Mouse (Mus musculus) midbrain, embryonic 13.5 days (tissue): ENCODE measurements around the gene Oip5. TPM values are rescaled to one million over a fixed set of nuclear protein-coding genes. Genes with fewer than 3 reads are reported as not detected.

Source experiments
- ATAC-seq: fragments of 200-750 bp; cut with Nextera tagmentation; 2 replicates; pipeline ENCODE4 v1.8.0; 2017; ENCODE audit warnings: mild to moderate bottlenecking, moderate TSS enrichment, moderate library complexity
- H3K27ac ChIP-seq: fragments of 300-500 bp; sonication (generic); 2 replicates; pipeline ENCODE4 v1.5.1; 2015; ENCODE audit warnings: inconsistent platforms, mild to moderate bottlenecking, moderate library complexity
- H3K27me3 ChIP-seq: fragments of 300-500 bp; sonication (generic); 2 replicates; pipeline ENCODE4 v1.6.1; 2015; ENCODE audit warnings: mild to moderate bottlenecking, inconsistent platforms
- H3K36me3 ChIP-seq: fragments of 300-500 bp; sonication (generic); 2 replicates; pipeline ENCODE4 v1.6.1; 2015; ENCODE audit warnings: mild to moderate bottlenecking, inconsistent platforms
- H3K4me1 ChIP-seq: fragments of 300-500 bp; sonication (generic); replicated peaks from 2 replicates; pipeline ENCODE4 v1.6.1; 2015; ENCODE audit warnings: inconsistent platforms
- H3K4me2 ChIP-seq: fragments of 300-500 bp; sonication (generic); replicated peaks from 2 replicates; pipeline ENCODE4 v1.6.1; 2015; ENCODE audit warnings: moderate library complexity, mild to moderate bottlenecking, inconsistent platforms
- H3K4me3 ChIP-seq: fragments of 300-500 bp; sonication (generic); replicated peaks from 2 replicates; pipeline ENCODE4 v1.5.1; 2015; ENCODE audit warnings: mild to moderate bottlenecking, inconsistent platforms
- H3K9ac ChIP-seq: fragments of 300-500 bp; sonication (generic); replicated peaks from 2 replicates; pipeline ENCODE4 v1.6.1; 2015; ENCODE audit warnings: mild to moderate bottlenecking, inconsistent platforms
- H3K9me3 ChIP-seq: fragments of 300-500 bp; sonication (generic); 2 replicates; pipeline ENCODE4 v1.6.1; 2016; ENCODE audit warnings: mild to moderate bottlenecking, inconsistent platforms
- WGBS: fragments of 180-500 bp; shearing (Covaris S2); methylation state at CpG from one replicate; pipeline ENCODE4 v1.1.7; 2015; 5-methylcytosine and 5-hydroxymethylcytosine counted together
- polyA plus RNA-seq: library from polyadenylated mRNA; unstranded; fragments of >200 nt; fragmentation: Nextera tagmentation; extraction: Ambion mirVana; gene quantifications from 2 replicates; pipeline ENCODE4 v1.2.1, GENCODE M21; 2015

The Oip5 gene
- polyA plus RNA-seq, 1 experiment from 2014 or later = 12.6 TPM

DNA sequence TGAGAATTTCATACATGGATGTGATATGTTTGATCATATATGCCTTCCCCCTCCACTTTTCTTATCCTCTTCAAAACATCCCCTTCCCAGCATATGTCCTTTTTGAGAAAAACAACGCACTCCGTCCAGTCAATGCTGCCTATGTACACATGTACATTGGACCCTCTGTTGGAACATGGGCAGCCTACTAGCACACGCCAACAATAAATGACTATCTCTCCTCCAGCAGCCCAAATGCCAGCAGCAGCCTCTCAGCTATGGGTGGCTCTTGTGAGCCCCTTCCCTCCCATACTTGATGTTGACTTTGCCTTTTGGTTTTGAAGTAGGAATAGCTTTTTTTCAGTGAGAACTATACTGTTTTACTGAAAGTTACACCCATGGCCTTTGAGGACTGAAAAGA lies 36.7 kb downstream of the Oip5 start:
- Histone ChIP-seq H3K27ac (no peak overlapping the region), H3K4me1 (no peaks in the 10 kb centered on the region), H3K4me2 (no peak overlapping the region), H3K9ac (no peak overlapping the region), H3K27me3 (no peaks in the 10 kb centered on the region), H3K4me3 (no peak overlapping the region), H3K36me3 (peaks cover 34% of the 10 kb centered on the region), H3K9me3 (no peaks in the 10 kb centered on the region)
- no peak for ATAC-seq
- WGBS = 99% methylated on average over 3 of the region's 3 CpGs

DNA sequence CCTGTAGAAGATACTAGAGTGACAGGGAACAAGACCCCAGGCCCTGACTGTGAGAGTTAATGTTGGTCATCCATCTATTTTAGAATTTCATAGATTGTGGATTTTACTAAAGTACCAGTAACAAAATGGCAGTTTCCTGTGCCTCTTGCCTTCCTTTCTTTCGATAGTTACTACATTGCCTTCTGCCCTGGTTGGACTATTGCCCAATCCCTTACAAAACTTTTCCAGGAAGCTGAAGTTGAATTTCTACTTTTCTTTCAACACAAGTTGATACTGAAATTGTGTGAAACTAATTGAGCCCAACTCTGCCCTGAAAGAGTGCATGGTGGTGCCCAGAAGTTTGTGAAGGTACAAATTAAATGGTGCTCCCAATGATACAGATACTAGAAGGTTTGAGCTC lies 45.8 kb downstream of the Oip5 start:
- 100% methylated on average over 1 of the region's 1 CpGs for WGBS
- Histone ChIP-seq H3K4me2 (no peak overlapping the region), H3K27ac (no peak overlapping the region), H3K9ac (no peak overlapping the region), H3K4me1 (no peaks in the 10 kb centered on the region), H3K4me3 (no peak overlapping the region), H3K36me3 (peaks cover 39% of the 10 kb centered on the region), H3K27me3 (no peaks in the 10 kb centered on the region), H3K9me3 (no peaks in the 10 kb centered on the region)
- ATAC-seq = no peak

- H3K9ac ChIP-seq = no peak overlapping the region
- no peak overlapping the region for H3K4me3 ChIP-seq
- 94% methylated on average over 7 of the region's 7 CpGs for WGBS
- no peak overlapping the region for H3K4me2 ChIP-seq
- H3K9me3 ChIP-seq = no peaks in the 10 kb centered on the region
- H3K36me3 ChIP-seq = peaks cover 39% of the 10 kb centered on the region
- no peaks in the 10 kb centered on the region for H3K27me3 ChIP-seq
- ATAC-seq = no peak
- H3K27ac ChIP-seq = no peak overlapping the region
- H3K4me1 ChIP-seq = no peaks in the 10 kb centered on the region
Observed at GRCm38 (mm10) chr2:119566182-119566855, 52.0 kb downstream of the Oip5 start.

GRCm38 (mm10) chr2:119565284-119565683 lies 53.0 kb downstream of the Oip5 start:
- no peaks in the 10 kb centered on the region for H3K9me3 ChIP-seq
- no peak overlapping the region for H3K4me2 ChIP-seq
- peaks cover 36% of the 10 kb centered on the region for H3K36me3 ChIP-seq
- H3K4me3 ChIP-seq = no peak overlapping the region
- H3K4me1 ChIP-seq = no peaks in the 10 kb centered on the region
- no peak for ATAC-seq
- 91% methylated on average over 4 of the region's 4 CpGs for WGBS
- H3K9ac ChIP-seq = no peak overlapping the region
- H3K27me3 ChIP-seq = no peaks in the 10 kb centered on the region
- no peak overlapping the region for H3K27ac ChIP-seq

DNA sequence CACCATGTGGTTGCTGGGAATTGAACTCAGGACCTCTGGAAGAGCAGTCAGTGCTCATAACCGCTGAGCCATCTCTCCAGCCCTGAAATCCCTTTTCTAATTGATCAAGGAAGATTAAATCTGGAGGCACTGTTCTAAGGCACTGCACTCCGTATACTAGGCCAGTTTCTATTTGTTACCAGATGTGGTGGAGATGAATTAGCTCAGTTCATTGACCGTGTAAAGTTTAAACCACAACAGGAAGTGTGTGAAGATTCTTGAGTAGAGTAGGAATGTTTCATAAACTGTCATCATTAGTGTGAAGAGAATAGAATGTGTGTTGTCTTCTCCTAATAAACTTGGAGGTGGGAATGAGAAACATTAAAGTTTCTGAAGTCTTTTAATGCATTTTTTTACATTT lies 56.5 kb downstream of the Oip5 start:
- no peak overlapping the region for H3K27ac ChIP-seq
- ATAC-seq = no peak
- H3K27me3 ChIP-seq = no peaks in the 10 kb centered on the region
- H3K9ac ChIP-seq = no peak overlapping the region
- no peaks in the 10 kb centered on the region for H3K4me1 ChIP-seq
- peaks cover 22% of the 10 kb centered on the region for H3K36me3 ChIP-seq
- no peak overlapping the region for H3K4me2 ChIP-seq
- no peaks in the 10 kb centered on the region for H3K9me3 ChIP-seq
- WGBS = 88% methylated on average over 3 of the region's 3 CpGs
- no peak overlapping the region for H3K4me3 ChIP-seq

Other genes with a start within 250 kb of the Oip5 start
- gene Ino80, start 140.8 kb downstream of the Oip5 start, polyA plus RNA-seq = 3.7 and 4.2 TPM in 2 replicates
- 0.42 and 0.44 TPM in 2 replicates for gene Exd1, start 70.8 kb downstream of the Oip5 start, polyA plus RNA-seq
- 61.2 and 63.4 TPM in 2 replicates for gene Chp1, start 70.8 kb downstream of the Oip5 start, polyA plus RNA-seq
- 35.7 and 36.4 TPM in 2 replicates for gene Nusap1, start 171 bp downstream of the Oip5 start, polyA plus RNA-seq
- 40.8 and 41.2 TPM in 2 replicates for gene Ndufaf1, start 44.4 kb upstream of the Oip5 start, polyA plus RNA-seq
- 64.4 and 69.8 TPM in 2 replicates for gene Rtf1, start 56.6 kb upstream of the Oip5 start, polyA plus RNA-seq
- gene Itpka, start 123.9 kb upstream of the Oip5 start, polyA plus RNA-seq = 0.52 TPM in 1 of 2 replicates, not detected in the other
- 0.55 and 0.65 TPM in 2 replicates for gene Ltk, start 142.0 kb upstream of the Oip5 start, polyA plus RNA-seq
- 25.1 and 26.8 TPM in 2 replicates for gene Rpap1, start 169.1 kb upstream of the Oip5 start, polyA plus RNA-seq
- 15.7 and 16.1 TPM in 2 replicates for gene Tyro3, start 179.3 kb upstream of the Oip5 start, polyA plus RNA-seq